Mouse (Mus musculus) cerebellum, adult 2 months (tissue): ENCODE measurements around the gene Xpo5.
A peak's percentile ranks its signal among the peaks of the same experiment; 100 is the strongest.

Experiments
- CTCF ChIP-seq: fragments of 200-500 bp; IDR thresholded peaks from 2 replicates; pipeline ENCODE4 v1.5.1; 2011; ENCODE audit warnings: low read depth, mild to moderate bottlenecking, control low read depth, low read length, moderate library complexity, borderline replicate concordance; ENCODE audit not compliant: insufficient read depth
- POLR2A ChIP-seq: fragments of 200-500 bp; IDR thresholded peaks from 2 replicates; pipeline ENCODE4 v1.6.1; 2011; ENCODE audit warnings: low read length, control low read depth, borderline replicate concordance; ENCODE audit not compliant: insufficient read depth

DNA sequence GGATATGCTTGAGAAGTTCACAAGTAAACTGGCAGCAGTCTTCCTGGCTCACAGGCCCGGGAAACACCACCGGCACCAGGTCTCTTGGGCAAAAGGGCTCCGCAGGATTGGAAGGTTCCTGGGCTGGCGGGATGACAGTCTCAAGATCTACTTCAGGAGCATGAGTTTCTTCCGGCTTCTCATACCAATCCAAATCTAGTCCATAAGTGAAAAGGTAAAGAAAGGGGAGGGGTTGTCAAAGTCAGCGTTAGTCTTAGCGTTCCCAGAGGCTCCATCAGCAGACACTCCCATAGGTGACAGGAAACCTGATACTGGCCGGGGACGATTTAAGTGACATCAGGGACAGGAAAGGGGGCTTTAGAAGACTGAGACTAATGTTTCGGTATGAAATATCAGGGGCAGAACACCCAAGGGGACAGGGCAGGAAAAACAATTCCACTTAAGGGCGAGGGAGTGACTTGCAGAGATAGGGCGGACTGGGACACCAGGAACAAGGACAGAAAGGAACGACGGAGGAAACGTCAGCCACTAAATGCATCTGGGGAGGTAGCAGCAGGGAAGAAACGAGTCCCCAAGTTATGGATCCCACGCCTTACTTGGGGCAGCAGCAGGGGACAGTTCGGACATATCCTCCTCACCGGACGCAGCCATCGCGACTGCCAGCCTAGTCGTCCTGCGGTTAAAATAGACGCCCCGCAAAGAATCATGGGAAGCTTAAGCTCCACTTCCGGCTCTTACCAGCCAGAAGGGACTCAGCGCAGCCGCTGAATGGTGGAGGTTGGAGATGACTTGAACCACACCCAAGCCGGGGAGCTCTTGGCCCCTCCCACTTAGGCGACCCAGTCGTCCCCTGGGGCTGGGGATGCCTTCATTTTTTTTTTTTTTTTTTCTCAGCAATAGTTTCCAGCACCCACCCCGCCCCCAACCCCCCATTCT is 49.5 kb upstream of the Xpo5 start, which contains the start of gene Mad2l1bp:
- TF ChIP-seq CTCF: no peak
- TF ChIP-seq POLR2A: peak; percentile 95
